Mouse (Mus musculus): ENCODE measurements around the gene Dner.
A peak's percentile ranks its signal among the peaks of the same experiment; 100 is the strongest.

Gene Dner

DNA sequence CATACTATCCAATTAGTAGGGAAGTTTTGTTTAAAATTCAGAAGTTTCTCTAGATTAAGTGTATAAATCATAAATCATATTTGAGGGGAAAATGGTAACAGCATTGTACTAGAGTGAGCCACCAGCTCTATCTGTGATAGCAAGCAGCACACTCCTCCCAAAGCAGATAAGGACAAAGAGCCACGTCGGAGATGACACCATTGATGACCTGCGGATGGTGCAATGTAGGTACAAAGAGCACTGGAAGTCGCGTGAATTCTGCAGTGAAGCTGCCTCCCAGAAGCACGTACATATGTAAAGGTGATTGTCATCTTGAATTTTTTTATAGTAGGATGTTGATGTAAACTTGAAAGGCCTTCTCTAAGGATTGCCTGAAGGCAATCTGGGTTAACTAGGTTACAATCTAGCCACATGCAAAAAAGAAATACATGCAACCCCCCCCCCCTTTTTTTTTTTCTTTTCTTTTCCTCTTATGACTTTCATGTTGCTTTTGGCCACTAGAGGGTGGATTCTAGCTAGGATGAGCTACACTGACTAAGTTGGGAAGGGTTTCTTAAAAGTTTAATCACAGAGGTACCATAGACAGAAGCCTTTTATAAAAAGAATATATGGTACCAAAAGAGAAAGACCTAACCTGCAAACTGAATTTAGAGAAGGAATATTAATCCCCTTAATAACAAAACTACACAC, 262.6 kb downstream of the Dner start:
- DNase-seq, result peak; percentile 18

DNA sequence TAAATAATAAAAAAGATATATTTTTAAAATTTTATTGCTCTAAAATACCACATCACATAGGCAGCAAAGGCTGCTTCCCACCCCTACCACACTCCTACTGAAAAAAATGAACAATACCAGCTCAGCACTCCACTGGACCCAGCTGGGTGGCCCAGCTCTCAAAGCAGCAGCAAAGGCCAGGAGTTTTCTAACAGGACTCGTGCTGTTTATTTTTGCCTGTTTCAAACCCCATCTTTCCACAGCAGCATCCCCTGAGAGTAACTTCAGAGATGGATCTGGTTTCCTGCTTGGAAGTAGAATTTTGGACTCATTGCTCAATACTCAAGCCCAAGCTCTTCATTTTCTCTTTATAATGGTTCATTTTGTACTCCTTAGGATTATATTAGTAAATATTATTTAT, 263.7 kb downstream of the Dner start:
- DNase-seq, result no peak

DNA sequence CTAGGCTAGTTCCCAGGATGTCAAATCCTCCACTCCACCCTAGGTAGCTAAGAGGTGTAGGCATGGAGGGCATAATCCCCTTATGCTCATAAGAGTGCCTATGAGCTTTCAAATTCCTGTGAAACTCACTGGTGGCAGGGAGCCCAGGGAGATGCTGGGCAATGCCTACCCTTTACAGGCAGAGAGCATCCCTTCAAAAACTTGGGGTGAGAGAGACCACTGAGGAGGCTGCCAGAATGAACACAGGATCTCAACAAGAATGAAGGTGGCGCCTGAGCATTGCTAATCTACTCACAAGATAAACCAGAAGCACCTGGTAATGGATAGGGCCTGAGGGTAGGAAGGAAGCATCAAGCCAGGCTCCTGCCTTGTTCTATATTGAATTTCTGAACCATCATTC, 267.7 kb downstream of the Dner start:
- DNase-seq, result no peak

DNA sequence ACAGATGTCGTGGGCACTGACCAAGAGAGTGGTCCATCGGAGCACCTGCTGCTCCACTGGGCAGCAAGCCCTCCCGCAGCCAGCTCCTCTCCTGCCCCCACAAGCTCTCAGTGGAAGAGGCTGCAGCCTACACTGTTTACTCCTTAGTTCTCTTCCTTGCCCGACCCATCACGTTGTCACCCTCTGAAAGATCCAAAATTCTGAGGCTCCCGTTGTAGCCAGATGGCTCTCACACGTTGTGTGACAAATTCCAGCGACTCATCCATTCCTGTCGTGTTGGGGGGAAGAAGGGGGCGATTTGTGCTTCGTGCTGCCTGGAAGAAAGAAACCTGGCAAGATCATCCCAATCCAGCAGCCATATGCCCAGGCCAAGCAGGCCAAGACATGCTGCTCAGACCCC, 268.3 kb downstream of the Dner start:
- no peak for DNase-seq

DNA sequence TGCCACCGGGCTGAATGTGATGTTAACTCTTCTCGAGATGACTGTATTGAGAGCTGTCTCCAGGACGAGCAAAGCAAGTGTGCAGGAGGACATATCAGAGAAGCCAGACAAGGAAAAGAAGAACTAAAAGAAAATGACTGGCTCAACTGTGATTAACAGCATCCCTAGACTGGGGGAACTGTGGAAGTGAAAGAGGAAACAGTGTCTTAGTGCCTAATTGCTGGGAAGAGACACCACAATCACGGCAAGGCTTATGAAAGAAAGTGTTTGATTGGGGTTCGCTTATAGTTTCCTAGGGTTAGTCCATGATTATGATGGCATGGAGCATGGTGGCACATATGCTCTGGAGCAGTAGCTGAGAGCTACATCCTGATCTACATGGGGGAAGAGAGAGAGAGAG, 269.3 kb downstream of the Dner start:
- no peak for DNase-seq

DNA sequence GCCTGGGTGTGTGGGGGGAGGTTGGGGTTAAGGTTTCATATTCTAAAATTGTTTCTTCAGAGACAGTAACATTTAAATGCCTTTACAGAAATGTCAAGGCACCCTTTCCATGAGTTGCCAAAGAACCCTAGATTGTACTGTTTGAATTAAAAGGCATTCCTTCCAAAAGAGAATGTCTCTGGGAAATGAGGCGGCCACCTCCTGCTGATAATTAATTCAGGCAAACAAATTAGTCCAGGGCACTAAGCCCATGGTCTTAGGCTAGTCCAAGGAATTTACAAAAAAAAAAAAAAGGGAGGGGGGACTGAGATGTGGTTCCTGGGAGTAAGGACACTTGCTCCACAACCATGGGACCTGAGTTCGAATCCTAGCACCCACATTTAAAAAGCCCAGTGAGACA, 273.1 kb downstream of the Dner start:
- no peak for DNase-seq

DNA sequence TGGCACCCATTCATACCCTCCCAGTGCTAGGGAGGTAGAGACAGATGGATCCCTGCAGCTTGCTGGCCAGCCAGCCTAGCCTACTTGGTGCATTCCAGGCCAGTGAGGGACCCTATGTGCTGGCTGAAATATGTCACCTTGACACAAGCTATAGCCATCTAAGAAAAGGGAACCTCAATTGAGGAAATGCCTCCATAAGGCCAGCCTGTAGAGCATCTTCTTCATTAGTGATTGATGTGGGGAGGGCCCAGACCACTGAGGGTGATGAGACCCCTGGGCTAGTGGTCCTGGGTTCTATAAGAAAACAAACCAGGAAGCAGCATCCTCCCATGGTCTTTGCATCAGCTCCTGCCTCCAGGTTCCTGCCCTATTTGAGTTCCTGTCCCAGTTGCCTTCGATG, 274.2 kb downstream of the Dner start:
- no peak for DNase-seq

DNA sequence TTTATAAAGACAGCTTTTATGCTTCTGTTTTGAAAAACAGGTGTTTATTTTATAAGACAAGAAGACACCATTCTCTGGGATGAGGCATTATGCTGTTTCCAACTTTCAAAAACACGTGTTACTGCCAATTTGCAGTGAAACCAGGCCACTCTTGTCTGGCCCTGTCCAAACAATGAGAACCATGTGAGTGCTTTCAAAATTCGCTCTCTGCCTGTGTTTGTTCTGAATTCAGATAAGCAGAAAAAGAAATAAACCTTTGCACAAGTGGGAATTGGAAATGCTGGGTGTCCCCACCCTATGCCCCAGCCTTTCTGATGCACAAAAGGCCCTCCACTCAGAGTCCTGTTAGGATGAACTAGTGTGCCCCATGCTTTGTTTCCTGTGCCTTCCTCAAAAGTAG, 276.6 kb downstream of the Dner start:
- DNase-seq, result no peak

DNA sequence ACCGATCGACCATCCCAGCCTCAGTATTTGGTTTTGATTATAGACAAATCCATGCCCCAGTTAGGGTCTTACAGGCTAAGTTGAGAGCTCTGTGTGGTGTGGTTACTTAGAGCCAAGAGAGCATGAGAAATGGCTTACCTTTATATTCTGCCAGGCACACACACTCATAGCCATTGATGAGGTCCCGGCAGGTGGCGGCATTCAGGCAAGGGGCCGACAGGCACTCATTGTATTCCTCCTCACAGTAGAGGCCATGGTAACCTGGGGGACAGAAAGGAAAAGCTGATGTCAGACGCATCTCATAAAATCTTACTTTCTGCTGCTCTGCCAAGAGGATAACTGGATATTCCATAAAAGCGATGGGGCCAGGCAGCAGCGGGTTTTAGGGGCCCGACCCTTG, 277.5 kb downstream of the Dner start:
- no peak for DNase-seq

DNA sequence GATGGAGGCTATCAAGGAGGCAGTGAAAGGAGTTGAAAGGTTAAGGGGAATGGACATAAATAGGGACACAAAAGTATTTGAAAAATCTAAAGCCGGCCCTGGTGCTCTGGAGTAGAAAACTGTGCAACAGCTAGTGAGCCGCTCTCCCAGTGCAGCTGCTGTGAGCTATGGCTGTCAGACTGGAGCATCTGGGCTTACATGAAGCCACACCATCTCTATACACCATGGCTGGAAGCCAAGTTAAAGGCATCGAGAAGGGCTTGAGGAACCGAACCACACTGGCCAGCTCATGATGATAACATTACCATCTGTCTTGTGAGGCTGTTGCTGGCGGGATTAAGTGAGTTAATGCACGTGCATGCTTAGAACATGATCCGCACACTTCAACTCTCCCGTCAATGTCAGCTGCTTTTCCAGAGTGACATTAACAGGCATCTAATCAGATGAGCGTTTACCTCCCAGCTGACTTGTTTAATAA, 278.2 kb downstream of the Dner start:
- no peak for DNase-seq

DNA sequence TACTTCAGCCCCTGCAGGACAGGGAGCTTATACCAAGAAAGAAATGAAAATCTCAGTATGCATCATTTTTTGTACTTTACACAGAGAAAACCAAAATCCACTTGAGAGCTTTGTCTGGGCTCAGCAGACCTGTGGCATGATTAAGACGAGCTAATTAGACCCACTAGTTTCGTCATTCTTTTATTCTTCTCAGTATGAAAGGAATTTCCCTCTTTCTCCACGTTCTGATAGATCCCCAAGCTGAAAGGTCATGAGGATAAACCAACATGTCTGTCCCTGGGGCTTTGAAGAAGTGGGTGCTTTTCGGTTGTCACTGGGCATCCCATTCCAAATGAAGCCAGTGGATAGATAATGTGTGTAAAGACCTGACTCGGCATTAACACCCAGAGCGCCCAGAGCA, 278.7 kb downstream of the Dner start:
- no peak for DNase-seq

DNA sequence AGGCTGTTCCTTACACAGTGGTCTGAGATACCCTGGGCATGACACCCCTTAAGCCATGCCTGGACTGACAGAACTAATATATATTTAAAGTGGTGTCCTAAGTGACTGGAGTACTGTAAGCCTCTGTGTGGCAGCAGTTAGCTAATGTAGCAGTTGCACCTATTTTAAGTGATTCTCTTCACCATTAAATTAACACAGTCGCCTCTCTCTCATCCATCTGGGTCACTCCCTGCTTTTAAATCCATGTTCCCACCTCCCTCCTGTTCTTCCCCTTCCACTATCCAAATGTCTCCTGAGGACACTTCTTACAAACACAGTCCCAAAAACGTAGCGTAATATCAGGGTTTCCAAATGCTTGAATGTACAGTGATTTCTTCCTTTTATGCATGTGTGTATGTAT, 281.6 kb downstream of the Dner start:
- DNase-seq, result no peak

DNA sequence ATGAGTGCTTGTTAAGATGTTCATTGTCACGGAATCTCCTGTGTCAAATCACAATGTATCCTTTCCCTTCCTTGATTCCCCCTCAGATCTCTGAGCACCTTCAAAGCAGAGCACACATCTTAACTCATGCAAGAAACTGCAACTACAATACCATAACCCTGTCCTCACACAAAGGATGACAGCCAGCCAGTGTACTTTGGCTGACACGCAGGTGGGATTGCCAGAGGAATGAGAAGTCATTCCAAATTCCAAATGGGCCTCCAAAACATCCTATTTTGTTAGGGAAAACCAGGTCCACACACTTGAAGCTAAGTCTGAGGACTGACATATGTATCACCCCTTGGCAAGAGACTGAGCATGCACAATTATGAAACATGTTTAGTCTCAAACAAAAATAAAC, 286.5 kb downstream of the Dner start:
- no peak for DNase-seq

DNA sequence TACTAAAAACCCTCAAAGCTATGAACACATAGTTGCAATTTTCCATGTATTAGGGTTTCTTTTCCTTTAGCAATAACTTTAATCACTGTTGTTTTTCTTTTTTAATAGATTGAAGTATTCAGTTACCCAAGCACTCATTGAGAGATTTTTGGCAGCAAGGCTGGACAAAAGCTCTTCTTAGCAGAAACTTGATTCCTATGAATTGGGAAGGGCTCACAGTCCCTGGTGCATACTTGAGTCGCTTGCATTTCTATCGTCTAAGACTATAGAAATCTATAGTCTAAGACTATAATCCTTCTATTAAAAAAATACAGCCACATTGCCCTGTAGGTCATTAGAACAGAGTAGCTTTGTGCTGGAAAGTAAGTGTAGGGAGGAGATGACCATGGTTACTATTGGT, 287.1 kb downstream of the Dner start:
- no peak for DNase-seq

DNA sequence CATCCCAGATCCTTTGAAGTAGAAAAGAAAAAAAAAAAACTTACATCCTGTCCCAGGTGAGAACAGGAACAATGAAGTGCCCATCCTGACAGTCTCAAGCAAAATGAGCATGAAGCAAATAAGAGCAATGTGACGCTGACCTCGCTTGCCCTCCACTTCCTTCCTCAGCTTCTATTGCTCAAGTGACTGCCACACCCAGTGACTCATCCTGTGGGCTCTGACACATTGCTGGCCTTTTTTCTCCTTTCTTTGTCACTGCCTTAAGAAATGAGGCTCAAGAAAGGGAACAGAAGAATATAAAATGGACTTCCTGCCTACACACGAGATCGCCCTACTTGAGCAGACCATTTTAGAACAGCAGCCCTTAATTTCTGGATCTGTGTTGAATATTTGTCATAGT, 289.1 kb downstream of the Dner start:
- no peak for DNase-seq

DNA sequence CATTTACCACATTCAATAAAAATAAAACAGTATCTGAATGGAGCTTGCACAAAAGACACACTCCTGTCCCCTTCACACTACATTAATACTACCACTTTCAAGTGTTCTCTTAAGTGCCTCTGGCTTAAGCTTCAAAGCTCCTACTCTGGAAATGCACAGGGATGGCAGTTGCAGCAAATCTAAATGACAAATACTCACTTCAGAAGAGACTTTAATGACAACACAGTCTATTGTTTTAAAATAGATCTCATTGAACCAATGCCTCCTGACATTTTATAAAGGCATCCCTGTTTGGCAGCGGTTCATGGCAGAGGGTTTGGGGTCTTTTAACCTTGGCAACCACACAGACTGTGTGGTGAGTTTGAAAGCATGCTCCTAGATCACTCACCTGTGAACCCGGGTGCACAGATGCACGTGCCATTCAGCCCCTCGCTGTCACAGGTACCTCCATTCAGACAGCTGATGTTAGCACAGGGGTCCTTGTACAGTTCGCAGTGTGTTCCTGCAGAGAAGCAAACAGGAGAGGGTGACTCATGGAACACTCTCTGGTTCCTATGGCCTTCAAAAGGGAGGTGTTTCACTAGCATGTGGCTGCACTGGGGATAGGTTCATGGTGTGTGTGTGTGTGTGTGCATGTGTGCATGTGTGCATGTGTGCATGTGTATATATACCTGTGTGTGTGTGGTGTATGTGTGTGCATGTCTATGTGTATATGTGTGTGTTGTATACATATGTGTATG, 290.3 kb downstream of the Dner start:
- DNase-seq, result no peak

DNA sequence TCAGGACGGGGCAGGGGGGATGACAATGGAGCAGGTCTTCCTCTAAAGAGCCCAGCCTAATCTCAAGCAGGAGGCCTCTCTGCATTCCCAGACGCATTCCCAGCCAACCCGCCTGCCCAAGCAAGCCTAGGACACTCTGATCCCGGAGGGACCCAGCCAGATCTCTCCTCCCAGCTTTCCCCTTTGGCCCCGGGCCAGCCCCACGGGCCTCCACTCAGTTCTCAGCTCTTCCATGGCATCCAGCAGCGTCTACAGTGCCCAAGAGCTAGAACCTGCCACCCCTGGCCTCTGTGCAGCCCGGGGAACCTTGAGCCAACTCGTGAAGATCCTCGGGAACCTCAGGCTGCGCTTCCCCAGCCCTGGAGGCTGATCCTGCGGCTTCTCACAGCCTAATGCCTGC, 291.1 kb downstream of the Dner start:
- DNase-seq, result no peak

DNA sequence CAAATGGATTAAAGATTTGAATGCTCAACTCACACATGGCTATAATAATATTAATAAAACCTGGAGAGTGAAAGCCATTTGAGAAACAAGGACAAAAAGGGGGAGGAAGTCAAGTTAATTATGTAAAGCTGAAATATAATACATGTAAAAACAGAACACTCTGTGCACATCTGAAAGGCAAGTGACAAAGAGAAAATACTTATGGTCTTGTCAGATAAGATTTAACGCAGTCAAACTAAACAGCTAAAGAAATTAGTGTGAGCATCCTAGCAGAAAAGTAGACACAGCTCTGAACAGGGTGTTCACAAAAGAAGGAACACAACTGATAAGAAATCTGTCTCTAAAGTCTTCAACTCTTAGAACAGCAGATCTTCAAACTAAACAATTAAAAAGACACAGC, 293.9 kb downstream of the Dner start:
- DNase-seq, result no peak

DNA sequence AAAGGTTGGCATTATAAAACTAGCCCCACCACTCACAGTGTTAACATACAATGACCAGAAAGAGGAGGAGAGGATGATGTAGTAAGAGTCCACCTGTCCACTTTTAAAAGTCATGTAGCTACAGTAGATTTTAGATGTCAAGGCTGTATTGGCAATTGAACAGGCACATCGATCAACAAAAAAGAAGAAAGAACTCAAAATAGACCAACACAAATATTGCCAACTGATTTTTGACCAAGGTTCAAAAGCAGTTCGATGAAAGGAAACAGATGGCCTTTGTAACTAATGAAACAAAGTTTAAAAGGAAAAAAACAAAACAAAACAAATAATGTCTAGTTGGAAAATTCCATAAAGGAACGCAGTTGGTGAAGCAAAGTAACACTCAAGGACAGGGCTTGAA, 296.4 kb downstream of the Dner start:
- DNase-seq, result no peak

DNA sequence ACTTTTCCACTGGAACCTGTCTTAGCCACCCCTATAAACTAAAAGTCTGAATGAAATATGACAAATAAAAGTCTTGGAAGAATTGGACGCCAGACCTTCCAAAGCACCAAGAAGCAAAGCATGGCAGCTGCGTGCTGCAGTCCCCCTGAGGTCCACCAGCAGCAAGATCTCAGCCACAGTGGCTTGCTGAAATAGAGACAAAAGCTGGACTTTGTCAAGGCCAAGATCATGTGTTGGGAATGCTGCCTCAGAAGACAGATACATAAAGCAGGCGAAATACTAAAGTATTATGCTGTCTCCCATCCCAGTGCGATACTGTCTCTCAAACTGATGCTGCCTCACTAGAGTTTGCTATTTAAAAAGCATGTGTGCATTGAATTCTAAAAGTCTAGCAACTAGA, 296.9 kb downstream of the Dner start:
- DNase-seq, result no peak

DNA sequence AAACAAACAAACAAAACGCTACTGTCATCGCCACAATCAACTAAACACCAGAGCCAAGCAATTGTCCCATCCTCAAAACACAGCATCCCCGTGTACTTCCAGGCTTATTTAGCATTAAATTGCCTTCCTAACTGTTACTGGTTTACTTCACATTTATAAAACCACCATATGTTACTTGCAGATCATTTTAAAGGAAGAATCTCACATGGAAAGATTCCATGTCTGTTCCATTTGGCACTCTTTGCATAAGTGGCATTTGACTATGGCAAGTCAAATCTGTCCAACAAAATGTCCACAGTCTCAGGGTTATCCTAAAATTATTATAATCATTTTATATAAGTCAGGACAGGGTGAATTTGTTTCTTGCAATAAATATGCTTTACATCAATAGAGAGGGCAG, 299.2 kb downstream of the Dner start:
- DNase-seq, result no peak

DNA sequence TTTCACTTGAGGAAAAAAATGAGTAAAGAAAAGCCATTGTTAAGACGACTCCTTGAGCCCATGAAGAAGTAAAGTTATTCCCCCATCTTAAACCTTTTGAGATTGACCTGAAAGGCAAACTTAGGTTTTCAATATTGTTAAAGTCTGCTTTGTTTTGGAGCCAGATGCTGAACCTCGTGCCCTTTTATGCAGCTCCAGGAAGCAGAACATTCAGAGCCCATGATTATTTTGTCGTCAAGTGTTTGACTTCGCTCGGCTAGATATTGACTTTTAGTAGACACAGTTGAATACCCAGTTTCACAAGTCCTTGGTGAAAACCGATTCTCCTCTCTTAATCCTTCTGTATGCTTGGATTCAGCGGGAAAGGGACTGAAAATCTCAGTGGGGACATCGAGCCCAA, 300.1 kb downstream of the Dner start:
- no peak for DNase-seq

DNA sequence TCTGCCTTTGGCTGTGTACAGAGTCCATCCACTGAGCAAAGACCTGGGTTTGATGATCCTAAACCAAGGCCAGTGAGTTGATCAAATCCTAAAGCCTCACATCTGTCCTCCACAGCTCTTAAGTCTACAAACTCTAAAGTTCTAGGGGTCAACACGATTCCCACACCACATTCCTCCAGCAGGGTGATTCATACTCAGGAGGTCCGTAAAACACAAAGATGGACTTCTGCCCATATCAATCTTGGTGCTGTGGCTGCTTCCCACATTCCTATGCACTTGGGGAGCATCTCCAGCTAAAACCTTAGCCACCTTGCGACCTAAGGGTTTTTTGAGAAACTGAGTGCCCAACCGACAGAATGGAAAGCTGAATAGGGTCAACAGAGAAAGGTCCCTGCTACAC, 305.1 kb downstream of the Dner start:
- no peak for DNase-seq

DNA sequence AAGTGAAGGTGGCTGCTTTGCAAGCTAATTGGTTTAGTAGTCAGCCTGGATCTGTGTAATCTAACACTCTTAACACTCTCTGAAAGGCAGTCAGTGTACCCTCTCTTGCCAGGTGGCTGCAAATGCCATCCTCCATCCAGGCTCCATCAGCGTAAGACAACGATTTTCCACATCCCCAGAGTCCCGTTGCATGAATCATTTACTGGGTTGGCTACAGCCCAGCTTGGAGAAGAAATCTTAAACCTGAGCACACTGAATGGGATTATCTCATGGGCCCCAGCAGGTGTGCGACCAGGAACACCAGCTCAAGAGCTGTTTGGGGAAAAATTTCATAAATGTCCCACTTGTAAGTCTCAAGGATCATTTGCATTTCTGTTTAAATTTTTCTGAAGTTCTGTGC, 308.4 kb downstream of the Dner start:
- no peak for DNase-seq
